Mouse (Mus musculus) ovary, postnatal 14 days (tissue): ENCODE measurements around the gene Plce1.
A peak's percentile ranks its signal among the peaks of the same experiment; 100 is the strongest.

Experiments
- DNase-seq: peaks from one replicate; pipeline ENCODE4 v3.0.0; 2022; ENCODE audit warnings: low spot score

The Plce1 gene

DNA sequence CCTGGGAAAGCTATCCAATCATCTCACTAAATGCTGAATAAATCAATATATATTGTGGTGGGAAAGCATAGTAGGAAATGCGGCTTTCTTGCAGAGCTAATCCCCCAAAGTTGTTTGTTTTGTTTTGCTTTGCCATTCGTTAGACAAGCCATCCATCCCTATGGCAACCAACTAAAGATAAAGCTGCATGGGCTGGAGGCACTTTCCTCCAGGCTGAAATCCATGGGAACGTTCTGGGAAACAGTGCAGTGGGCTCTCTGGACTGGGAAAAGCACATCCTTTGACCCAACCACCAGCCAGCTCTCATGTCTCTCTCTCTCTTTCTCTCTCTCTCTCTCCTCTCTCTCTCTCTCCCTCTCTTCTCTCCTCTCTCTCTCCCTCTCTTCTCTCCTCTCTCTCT lies 248.4 kb downstream of the Plce1 start:
- DNase-seq, result no peak

DNA sequence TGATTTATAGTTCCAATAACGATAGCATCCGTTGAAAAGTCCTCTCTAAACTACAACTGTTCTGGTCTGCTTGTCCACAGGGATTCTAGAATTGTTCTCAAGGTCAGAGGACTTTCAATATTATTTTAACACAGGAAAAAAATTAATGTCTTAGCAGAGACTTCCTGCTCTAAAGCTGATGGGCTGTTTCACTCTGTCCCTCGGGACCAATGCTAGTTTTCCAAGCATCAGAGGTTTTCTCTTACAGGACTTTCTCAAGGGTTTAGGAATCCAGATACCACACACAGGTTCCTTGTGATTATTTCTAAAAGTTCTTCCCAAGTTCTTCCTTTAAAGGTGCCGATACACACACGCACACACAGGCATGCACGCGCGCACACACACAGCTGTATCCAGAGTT lies 263.6 kb downstream of the Plce1 start:
- DNase-seq, result no peak

DNA sequence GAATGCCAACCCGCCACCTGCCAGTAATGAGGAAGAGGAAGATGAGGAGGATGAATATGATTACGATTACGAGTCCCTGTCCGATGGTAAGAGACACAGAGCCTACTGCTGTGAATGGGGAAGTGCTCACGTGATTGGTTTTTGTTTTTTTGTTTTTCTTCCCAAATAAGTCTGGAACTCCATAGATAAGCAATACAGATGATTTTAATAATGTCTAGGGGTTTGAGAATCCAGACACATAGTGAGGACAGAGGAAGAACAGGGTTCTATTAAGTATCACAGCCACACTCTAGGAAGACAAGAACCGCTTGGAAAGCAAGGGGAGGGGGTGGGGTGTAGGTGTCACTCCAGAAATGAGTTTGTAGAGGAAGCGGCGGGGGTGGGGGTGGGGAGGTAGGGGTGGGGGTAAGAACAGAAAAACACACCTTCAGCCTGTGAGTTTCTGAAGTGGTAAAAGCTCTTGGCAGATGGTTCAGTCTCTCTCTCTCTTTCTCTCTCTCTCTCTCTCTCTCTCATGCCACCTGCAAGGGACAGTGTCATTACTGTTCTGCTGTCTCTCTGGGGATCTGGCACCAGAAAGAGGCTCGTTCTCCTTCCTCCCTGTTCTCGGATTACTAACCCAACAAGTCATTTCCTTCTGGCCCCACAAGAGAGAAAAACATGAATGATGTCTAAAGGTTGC lies 265.0 kb downstream of the Plce1 start:
- no peak for DNase-seq

DNA sequence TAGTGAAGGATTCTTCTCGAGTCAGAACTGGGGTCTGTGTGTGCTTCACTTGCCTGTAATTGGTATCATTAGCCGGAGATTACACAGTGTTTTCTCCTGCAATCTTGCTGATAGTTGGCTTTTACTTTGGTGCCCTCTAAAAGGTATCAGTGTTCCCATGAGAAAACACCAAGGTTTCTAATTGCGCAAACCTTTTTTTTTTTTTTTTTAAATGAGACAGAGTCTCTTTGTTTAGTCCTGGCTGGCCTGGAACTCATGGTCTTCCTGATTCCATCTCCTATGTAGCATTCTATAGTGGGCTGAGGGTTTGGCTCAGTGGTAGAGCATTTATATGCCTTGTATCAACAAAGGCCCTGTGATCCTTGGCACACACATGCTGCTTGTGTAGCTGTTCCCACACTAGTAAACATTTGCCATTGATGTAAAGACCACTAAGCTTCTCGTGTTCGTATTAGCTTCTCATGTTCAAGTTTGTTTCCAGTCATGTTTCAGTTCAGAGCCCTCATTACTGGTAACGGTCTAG lies 265.6 kb downstream of the Plce1 start:
- DNase-seq, result no peak

DNA sequence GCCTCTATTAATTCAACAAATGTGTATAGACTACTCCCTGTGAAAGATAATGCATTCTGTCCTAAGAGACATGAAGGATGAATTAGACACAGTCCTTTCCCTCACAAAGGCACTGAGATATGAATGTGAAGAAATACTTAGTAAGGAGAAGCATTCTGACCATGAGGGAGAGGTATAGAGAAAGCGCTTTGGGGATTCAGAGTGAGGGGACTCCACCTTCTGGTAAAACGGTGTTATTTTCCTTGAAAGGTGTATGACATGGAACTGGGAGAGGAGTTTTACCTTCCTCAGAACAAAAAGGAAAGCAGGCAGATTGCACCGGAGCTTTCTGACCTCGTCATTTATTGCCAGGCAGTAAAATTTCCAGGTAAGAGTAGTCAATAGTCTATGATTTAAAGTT lies 269.3 kb downstream of the Plce1 start:
- no peak for DNase-seq

DNA sequence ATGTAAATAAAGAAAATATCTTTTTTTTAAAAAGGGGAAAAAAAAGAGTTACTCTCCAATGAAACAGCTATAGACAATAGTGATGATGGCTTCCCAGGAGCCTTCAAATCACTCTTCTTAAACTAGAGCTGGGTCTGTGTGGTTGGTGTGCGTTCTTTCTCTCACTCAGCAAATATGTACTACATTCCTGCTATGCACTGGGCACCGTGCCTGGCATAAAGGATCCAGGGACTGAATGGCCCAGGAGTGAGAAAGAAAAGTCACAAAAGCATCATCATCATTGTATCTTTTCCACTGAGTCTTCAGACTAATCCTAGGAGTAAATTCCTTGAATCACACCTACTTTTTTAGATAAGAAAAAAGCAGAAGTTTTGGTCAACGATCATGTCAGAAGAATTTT lies 276.3 kb downstream of the Plce1 start:
- DNase-seq, result no peak

DNA sequence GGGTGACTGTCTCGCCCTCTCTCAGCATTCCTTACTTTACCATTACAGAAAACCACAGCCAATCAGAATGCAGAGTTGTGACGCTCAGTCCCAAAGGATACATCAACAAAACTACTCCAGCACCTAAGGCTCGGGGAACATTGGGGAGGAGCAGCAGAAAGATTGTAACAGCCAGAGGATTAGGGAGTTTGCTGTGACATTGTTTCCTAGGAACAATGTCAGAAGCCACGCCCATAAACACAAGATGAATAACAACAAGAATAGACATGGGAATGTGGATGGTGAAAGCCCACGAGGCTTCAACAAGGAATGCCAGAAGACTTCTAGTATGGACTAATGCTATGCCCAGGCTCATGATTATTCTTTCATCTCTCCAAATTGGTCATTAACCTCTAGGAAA lies 277.1 kb downstream of the Plce1 start:
- DNase-seq, result no peak

DNA sequence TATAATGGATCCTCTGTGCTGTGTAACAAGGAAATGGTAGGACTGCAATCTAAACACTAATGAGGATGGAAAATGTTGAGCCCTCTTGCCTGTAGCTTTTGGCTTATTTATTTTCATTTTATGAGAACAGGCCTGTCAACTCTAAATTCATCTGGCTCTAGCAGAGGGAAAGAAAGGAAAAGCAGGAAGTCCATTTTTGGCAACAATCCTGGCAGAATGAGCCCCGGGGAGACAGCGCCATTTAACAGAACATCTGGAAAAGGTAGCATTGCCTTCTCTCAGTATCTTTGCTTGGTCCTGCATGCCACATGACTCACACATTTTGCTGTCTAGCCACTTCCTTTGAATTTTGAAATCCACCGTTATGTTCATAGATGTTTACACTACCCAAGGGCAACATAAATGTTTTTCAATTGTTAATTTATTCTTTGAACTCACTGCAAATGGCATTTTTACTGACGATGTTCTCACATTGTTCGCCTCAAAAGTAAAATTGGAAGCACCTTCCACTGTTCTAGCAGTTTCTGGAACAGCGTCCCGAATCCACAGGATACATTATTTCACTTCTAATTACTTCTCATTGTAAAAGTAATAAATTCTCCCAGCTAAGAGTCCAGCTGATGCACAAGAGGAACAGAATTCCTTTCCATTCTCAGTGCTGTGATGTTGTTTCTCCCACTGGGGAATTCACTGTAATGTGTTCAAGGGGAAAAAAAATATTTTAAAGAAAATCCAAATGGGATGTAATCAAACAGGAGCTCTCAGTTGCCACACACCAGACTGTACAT lies 278.0 kb downstream of the Plce1 start:
- no peak for DNase-seq

DNA sequence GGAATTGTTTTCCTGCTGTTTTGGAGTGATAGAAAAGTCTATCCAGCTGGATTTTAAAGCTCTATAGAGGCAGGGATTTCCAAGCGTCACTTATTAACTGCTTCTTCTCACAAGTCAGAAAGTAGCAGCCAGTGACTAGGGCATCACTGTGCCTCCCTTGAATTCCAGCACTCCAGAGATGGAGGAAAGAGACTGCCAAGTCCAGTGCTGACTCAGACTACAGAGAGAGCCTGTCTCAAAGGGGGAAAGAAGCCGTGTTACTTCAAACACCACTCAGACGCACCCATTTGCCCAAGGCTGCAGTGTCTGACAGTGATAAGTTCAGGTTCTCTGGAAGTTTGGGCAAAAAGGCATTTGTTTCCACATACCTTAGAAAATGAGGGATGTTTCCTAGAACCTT lies 279.5 kb downstream of the Plce1 start:
- DNase-seq, result no peak

DNA sequence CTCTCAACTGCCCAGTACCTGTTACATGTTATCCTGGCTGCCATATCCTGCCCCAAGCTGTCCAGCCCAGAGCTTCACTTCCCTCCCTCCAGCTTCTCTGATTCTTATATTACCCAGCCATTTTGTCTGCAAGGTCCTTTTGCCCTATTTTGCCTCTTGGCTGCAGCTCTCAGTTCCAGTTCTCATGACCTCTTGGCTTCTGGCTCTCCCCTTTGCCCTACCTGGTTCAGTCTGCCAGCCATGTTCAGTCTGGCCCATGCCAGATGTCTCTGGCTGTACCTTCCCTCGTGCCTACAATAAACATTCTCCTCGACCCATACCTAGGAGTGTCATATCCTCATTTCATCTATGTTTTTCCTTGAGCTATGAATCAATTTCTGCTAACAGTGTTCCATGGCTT lies 285.4 kb downstream of the Plce1 start:
- DNase-seq, result no peak

DNA sequence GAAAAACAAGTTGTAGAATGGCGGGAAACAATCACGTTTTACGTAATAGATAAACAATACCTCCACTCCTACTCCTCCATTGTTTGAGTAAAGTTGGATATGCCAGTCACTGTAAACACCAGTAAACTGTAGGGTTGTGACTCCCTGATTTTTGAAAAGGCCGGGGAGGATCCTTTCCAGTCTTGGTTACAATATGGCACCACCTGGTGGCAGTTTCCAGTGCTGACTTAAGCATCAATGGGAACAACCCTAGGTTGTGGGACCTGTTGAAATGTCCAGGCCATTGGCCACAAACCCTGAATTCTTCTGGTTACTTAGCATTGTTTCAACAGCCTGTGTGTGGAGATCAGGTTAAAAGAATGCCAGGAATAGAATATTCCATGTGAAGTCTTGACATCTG lies 294.6 kb downstream of the Plce1 start:
- DNase-seq, result peak; percentile 41

DNA sequence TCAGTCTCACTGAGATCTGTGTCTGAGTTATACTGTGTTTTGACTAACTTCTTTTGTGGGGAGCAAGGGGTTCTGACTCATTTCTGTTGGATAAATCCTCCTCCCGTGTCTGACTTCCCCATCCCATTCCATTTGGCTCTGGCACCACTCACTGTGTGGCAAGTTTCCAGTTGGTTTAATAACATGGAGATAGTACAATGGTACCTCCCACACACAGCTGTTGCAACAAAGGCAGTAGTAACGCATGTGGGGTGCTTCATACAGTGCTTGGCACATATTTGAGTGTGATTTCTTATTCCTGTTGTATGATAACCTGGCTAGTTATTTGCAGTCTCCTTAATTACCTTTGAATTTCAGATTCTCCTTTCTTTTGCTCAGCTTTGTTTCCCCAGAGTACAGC lies 297.9 kb downstream of the Plce1 start:
- DNase-seq, result peak; percentile 25

DNA sequence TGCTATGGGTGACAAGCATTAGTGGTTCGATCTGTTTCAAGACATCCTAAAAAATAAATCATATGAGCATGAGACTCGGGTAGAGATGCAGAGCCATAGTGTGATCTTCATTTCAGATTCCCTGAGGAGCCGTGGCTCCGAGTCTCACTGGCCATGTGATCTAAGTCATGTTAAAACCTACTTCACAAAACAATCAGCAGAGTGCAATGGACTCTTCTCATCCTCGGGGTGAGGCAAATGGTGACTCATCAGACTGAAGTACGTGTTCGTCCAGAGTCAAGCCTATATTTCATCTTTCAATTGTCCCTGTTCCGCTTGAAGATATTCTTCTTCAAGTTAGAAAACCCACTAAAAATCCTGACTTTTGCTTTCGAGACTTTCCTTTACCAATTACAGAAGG lies 302.6 kb downstream of the Plce1 start:
- DNase-seq, result no peak

DNA sequence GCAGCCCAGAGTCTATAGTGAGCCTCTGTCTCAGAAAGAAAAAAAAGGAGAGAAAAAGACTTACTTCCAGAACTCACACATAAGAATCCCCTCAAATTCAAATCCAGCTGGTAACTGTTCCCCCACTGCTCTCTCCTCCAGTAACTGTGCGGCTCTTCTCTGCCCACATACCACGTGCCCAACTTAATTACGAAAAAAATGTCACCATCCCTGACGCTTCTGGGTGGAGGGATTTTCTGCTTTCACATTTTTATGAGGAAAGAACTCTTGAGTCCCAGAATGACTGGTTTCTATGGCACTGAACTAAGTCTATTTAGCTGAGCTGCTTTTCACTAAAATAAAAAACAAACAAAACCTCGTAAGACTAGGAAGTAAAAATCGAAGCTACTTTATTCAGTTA lies 306.8 kb downstream of the Plce1 start:
- no peak for DNase-seq

DNA sequence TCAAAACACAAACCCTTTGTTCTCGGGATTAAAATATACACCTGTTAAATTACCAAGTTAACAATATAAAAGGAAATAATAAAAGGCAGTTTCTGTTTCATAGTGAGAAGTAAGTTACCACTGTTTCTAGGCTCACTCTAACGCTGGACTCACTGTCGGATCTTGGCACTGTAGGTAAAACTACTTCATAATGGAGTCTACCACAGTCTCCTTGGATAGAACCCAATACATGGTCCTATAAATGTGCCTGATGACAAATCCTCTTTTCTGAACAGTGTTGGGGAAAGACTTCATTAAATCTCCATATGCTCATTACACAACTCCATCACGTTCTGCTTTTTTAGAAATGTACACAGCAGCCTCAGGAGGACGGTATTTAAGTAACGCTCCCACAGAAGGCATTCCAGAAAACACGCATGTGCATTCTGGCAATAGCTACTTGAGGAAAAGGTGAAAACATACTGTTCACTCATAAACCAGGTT lies 312.7 kb downstream of the Plce1 start:
- DNase-seq, result no peak

DNA sequence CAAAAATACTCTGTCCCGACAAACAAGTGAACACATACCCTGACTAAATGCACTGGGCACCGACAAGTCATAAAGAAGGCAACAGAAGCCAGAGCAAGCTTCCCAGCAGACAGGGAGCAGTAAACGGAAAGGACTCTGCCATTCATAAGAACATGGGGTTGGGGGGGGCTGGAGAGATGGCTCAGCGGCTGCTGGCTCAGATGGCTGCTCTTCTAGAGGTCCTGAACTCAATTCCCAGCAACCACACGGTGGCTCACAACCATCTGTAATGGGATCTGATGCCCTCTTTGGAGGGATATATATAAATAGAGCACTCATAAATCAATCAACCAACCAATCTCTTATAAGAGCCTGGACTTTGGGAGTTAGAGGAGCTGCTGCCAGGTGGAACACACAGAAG lies 315.6 kb downstream of the Plce1 start:
- no peak for DNase-seq

DNA sequence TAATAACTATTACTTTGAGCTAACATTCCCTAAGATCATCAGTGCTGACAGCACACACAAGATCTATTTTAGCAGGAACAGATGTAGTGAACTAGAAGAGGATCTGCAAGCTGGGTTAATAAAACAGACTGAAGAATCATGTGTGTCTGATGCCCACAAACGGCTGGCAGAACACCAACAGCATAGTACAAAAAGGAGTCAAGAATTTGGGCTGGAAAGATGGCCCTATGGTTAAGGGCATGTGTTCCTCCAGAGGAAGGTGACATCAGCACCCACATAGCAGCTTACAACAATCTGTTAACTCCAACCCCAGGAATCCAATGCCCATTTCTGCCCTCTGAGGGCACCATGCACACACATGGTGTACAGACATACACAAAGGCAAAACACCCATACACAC lies 317.4 kb downstream of the Plce1 start:
- DNase-seq, result no peak

DNA sequence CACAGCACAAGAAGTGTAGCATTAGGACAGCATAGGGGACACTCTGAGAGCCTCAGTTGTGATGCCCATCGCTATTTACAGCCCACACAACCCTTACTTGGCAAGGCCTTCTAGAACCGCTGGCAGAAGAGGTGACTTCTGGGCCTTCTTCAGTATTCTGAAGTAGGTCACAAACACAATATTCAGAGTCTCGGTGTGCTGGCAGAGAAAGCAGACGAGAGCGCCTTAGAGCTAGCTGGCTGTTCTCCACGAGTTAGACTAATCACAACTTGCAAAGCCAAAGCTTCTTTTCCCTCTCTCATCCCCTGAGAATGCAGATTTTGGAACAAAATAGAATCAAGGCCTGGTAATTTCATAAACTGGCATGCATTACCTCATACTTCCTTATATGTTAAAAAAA lies 317.9 kb downstream of the Plce1 start:
- no peak for DNase-seq

DNA sequence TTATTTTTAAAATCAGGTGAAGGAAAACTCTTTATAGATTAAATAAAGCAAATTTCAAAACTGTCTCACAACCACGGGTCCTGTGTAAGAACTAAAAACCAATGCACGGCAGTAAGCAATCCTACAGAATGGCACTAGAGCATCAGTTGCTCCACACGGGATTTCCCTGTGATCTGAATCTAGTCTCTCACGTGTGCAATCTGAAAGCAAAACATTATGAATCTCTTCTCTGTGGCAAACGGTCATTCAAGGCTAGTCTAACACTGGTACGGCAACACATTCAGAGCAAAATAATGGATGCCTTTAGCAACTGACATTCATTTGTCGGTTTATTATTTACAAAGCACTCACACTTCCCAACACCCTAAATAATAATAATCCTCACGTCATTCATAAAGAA lies 337.3 kb downstream of the Plce1 start:
- no peak for DNase-seq

DNA sequence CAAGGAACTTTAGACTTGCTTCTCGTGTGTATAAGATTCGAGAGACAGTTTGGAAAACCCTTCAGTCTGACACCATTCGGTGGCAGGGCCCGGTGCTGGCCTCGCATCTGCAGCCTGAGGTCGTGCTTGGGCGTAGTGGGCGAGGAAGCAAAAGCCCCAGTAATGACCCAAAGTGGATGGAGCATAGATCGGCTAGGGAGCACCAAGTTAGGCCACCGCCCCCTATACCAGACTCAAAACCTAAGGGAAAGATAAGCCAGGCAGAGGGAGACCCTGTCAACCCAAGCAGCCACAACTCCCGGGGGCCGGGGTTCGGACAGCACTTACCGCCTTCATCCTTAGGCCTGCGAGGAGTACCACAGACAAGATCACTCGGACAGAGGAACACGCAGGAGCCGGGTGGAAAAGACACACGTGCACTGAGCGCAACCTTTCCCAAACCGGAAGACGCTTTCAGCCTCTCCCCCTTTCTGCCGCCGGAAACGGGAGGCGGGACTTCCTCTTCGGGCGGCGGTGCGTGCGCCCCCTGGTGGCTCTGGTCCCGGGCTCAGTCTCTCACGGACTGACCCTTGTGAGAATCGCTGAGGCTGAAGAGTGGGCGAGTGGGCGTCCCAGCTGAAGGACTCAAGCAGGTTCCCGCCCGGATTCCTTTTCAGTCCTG lies 338.0 kb downstream of the Plce1 start, which contains the start of gene Noc3l:
Gene Noc3l, minus strand, starts transcription at position 472 of the 661 bp plus-strand sequence.
- peak; percentile 96 for DNase-seq

DNA sequence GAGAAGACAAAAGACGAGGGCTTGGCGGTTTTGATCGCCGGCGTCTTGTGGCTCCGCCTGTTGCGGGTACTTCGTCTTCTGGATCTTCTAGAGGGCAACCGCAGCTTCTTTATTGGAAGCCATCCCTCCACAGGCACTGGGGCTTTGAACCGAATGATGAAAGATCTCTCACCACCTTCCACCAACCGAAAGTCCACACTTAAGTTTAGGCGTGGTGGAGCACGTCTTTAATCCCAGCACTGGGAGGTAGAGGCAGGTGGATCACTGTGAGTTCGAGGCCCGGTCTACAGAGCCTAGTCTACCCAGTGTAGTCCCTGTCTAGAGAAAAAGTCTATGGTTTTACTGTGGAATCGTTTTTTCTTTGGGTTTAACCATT lies 338.5 kb downstream of the Plce1 start:
- no peak for DNase-seq

DNA sequence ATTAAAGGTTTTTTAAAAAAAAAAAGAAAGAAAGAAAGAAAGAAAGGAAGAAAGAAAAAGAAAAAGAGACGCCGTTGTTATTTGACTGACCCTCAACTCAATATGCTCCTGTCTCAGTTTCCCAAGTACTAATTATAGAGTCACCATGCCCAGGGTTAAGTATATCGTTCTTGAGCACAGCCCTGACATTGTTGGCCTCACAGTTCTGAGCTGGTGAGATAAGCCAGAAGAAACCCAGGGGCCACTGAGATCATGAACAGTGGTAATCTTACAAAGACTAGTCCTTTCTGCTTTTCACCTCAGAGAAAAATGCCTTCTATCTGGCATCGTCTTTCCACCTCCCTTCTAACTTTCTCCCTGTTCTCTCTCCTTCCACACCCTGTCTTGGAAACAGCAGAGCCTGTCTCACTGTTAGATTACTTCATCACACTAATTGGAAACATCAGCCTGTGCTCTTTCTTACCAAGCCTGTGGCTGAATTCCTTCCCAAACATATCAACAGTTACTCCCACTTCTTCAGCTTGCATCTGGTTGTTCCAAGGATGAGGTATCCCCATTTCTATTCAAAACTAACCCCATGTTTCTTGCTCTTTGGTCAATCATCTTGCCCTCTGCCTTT lies 339.4 kb downstream of the Plce1 start:
- DNase-seq, result no peak
